Mouse (Mus musculus): ENCODE data around the gene Ndufa5. TPM values are rescaled to one million over a fixed set of nuclear protein-coding genes. Genes with fewer than 3 reads are reported as not detected.

The Ndufa5 gene
- 412 and 413 TPM in 2 replicates for polyA plus RNA-seq (2015; fragmentation: Nextera tagmentation; extraction: Ambion mirVana)

DNA sequence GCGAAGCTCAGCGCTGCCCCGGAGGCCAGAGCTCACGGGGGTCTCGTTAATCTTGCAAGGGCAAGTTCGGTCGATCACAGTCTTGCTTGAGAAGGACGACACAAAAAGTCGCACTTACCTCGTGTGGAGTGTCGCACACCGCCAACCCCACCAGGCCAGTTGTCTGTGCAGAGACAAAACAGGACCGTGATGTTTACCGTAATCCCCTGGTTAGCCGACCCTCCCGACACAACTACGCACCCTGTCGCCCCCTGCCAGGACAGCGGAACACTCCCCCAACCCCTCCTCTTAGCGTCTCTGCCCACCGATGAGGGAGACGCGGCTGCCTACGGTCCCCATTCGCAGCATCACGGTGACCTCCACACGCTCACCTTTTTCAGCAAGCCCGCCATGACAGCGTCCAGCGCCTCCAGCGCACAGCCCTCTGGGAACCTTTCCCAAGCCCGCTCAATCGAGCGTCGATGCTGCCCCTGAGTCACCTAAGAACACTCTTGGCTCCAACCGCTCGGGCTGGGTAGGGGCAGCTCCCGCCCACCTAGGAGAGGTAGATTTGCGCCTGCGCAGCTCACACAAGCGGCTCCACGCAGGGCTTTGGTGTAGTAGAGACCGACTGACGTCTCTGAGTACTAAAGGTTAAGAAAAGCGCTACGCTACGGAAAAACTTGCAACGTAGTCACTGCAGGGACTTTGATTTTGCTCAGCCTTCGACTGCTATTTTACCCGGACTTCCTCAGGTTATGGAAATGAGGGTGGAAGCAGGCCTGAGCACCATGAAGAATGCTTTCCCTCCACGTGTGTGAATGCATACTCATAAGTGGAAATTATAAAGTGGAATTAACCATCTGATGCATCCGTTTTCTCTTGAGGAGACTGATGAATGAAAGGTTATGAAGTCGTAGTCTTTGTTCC lies at the start of gene Ndufa5:
TSS of gene Ndufa5 (minus strand) at position 859 of the 909 bp plus-strand sequence.
- peak within 1 kb of the TSS; percentile 75 for H3K4me2 ChIP-seq
- H3K9ac ChIP-seq = peak within 1 kb of the TSS; percentile 85
- peaks cover 20% of the 10 kb centered on the region for H3K4me1 ChIP-seq (replicated peaks)
- peaks cover 13% of the 10 kb centered on the region for H3K36me3 ChIP-seq
- 0 out of 2 replicates have a peak within 1 kb of the TSS, but pooled peaks have one; percentile 13 for H3K27ac ChIP-seq
- no peaks in the 10 kb centered on the region for H3K9me3 ChIP-seq
- peak; percentile 98 for ATAC-seq (ENCODE audit: low FRiP score)
- H3K27me3 ChIP-seq = no peaks in the 10 kb centered on the region
- H3K4me3 ChIP-seq = peak within 1 kb of the TSS; percentile 81
- under 1% methylated on average over 53 of the region's 53 CpGs for WGBS

DNA sequence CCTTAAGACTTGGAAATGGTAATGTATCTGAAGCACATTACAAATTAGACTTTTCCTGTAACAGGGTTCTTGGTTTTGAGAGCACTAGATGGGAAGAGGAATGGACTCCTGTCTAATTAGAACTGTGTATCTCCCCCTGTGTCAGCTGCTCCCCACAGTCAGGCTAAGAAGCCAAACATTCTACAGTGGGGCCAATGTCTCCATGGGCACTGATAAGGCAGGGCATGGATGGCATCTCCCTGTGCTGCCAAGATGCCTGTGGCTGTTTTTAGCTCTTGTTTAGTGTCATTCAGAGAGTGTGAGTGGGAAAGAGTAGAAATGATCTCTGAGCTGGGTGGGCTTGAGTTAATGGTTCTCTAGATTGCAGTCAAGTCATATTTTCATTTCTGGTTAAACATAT lies 45.5 kb upstream of the Ndufa5 start:
- no peaks in the 10 kb centered on the region for H3K27me3 ChIP-seq
- H3K36me3 ChIP-seq = no peaks in the 10 kb centered on the region
- ATAC-seq (ENCODE audit: low FRiP score) = no peak
- H3K4me2 ChIP-seq = no peak overlapping the region
- H3K27ac ChIP-seq = no peak overlapping the region
- no peak overlapping the region for H3K9ac ChIP-seq
- H3K4me3 ChIP-seq = no peak overlapping the region
- no peaks in the 10 kb centered on the region for H3K4me1 ChIP-seq (replicated peaks)
- H3K9me3 ChIP-seq = no peaks in the 10 kb centered on the region

DNA sequence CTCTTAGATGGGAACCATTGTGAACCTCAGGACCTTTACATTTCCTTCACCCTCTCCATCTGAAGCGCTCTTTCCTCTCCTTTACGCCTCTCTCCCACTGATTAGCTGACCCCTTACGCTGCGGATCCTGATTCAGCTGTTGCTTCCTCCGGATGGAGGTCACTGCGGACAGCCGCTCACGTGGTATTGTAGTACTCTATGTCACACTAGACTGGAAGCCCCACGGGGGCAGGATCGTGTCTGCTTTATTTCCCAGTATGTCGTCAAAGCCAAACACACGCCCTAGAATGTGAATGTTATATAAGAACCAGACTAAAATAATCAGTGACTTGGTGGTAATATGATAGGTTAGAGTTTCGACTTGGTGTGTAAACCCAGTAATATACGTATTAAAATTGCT lies 44.6 kb upstream of the Ndufa5 start:
- 93% methylated on average over 14 of the region's 14 CpGs for WGBS

DNA sequence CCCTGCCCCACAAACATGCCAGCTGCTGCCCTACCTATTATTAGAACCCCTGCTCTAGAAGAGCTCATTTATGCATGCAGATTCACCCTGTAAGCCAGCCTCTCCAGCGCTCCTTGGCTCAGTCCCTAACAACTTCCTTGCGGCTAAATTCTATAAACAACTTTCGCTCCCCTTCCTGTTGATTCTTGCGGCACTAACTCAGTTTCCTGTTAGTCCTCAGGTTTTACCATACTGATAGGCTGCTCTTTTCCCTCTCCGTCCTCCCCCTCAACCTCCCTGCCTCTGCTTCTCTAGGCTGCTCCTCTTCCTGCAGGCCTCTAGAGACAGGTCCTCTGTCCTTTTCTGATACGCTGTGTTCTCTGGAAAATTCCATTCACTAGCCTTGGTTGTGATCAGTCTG lies 43.3 kb upstream of the Ndufa5 start:
- H3K9me3 ChIP-seq = no peaks in the 10 kb centered on the region
- no peaks in the 10 kb centered on the region for H3K4me1 ChIP-seq (replicated peaks)
- 84% methylated on average over 6 of the region's 6 CpGs for WGBS
- H3K4me3 ChIP-seq = no peak overlapping the region
- H3K27me3 ChIP-seq = no peaks in the 10 kb centered on the region
- H3K9ac ChIP-seq = no peak overlapping the region
- no peak overlapping the region for H3K4me2 ChIP-seq
- H3K36me3 ChIP-seq = no peaks in the 10 kb centered on the region
- no peak overlapping the region for H3K27ac ChIP-seq
- no peak for ATAC-seq (ENCODE audit: low FRiP score)

More for the DNA sequence above, 44.6 kb upstream of the Ndufa5 start:
- Histone ChIP-seq H3K4me1 (replicated peaks) (no peaks in the 10 kb centered on the region), H3K27ac (no peak overlapping the region), H3K9ac (no peak overlapping the region), H3K4me2 (no peak overlapping the region), H3K9me3 (no peaks in the 10 kb centered on the region), H3K36me3 (no peaks in the 10 kb centered on the region), H3K27me3 (no peaks in the 10 kb centered on the region), H3K4me3 (no peak overlapping the region)
- no peak for ATAC-seq (ENCODE audit: low FRiP score)

DNA sequence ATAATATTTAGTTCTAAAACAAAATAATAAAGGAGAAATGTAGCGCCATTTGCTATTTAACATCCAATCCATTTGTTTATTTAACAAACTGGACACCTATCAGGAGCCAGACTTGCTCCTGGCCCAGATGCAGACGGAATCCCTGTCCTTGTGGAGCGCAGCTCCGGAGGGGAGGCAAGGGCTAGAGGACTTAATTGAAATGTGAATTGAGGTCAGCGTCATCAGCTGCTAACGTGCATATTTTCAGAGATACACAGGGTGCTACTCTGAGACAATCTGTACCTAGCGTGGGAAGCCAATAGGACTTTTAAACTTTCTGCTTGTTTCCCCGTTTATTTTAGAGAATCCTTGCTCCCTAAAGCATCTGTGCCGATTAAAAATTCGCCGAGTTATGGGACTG lies 42.5 kb upstream of the Ndufa5 start:
- no peak for ATAC-seq (ENCODE audit: low FRiP score)
- 76% methylated on average over 11 of the region's 11 CpGs for WGBS
- no peaks in the 10 kb centered on the region for H3K4me1 ChIP-seq (replicated peaks)
- no peak overlapping the region for H3K4me2 ChIP-seq
- no peak overlapping the region for H3K27ac ChIP-seq
- no peaks in the 10 kb centered on the region for H3K36me3 ChIP-seq
- no peak overlapping the region for H3K4me3 ChIP-seq
- H3K9ac ChIP-seq = no peak overlapping the region
- no peaks in the 10 kb centered on the region for H3K27me3 ChIP-seq
- H3K9me3 ChIP-seq = no peaks in the 10 kb centered on the region

DNA sequence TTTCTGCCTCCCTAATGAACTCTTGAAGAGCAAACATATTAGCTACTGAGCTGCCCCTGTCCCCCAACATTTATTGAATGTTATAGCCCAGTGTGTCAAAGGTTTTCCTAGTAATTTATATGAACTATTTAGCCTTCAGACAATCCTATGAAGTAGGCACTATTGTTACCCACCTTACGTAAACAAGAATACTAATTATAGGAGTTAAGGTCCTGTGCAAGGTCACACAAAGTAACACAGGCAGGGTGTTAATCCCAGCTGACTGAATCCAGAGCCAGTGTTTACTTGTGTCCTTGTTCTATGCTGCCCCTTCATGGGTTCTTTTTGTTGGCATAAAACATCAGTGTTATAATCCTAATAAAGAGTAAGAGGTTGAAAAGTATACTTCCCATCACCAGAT lies 41.9 kb upstream of the Ndufa5 start:
- Histone ChIP-seq H3K4me3 (no peak overlapping the region), H3K9me3 (no peaks in the 10 kb centered on the region), H3K27ac (no peak overlapping the region), H3K4me1 (replicated peaks) (no peaks in the 10 kb centered on the region), H3K4me2 (no peak overlapping the region), H3K36me3 (no peaks in the 10 kb centered on the region), H3K9ac (no peak overlapping the region), H3K27me3 (no peaks in the 10 kb centered on the region)
- no peak for ATAC-seq (ENCODE audit: low FRiP score)
- 88% methylated on average over 1 of the region's 1 CpGs for WGBS

DNA sequence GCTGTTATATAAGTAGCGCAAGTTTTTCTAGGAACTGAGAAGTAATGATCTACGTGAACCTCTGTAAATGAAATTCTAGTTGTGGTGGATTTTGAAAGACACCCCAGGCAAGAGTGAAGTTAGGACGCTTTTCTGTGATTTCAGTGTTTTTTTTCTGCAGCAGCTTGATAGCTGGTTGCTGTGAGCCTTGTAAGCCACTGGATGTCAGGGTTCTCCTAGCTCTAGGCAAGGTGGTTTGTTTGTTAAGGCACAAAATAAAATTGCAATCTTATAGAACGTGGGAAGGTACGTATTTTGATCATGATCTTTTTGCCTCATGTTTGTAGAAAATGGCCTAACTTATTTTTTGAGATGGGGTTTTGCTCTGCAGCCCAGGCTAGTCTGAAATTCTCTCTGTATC lies 41.1 kb upstream of the Ndufa5 start:
- no peak overlapping the region for H3K4me2 ChIP-seq
- H3K27me3 ChIP-seq = no peaks in the 10 kb centered on the region
- no peak overlapping the region for H3K9ac ChIP-seq
- no peak overlapping the region for H3K4me3 ChIP-seq
- no peak for ATAC-seq (ENCODE audit: low FRiP score)
- H3K36me3 ChIP-seq = no peaks in the 10 kb centered on the region
- H3K4me1 ChIP-seq (replicated peaks) = no peaks in the 10 kb centered on the region
- WGBS = 84% methylated on average over 5 of the region's 5 CpGs
- no peak overlapping the region for H3K27ac ChIP-seq
- no peaks in the 10 kb centered on the region for H3K9me3 ChIP-seq

DNA sequence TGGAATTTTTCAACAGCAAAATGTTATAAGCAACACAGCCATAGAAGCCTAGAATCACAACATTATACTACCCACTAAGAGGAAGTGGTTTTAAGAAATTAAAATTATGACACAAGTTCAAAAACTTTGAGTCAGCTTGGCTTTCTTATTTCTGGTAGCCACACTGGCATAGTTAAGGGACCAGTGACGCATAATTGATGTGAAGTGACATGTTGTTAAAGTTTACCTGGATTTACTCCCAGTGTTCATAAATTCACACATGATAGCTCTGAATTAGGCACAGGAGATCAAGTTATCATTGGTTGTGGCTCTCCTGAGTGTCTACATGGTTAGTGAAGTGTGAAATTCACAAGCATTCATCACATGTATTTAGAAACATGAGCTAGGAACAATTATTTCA lies 37.1 kb upstream of the Ndufa5 start:
- WGBS = 95% methylated on average over 1 of the region's 1 CpGs
- Histone ChIP-seq H3K4me2 (no peak overlapping the region), H3K4me3 (no peak overlapping the region), H3K36me3 (no peaks in the 10 kb centered on the region), H3K27me3 (no peaks in the 10 kb centered on the region), H3K4me1 (replicated peaks) (no peaks in the 10 kb centered on the region), H3K9ac (no peak overlapping the region), H3K27ac (no peak overlapping the region), H3K9me3 (no peaks in the 10 kb centered on the region)
- no peak for ATAC-seq (ENCODE audit: low FRiP score)

DNA sequence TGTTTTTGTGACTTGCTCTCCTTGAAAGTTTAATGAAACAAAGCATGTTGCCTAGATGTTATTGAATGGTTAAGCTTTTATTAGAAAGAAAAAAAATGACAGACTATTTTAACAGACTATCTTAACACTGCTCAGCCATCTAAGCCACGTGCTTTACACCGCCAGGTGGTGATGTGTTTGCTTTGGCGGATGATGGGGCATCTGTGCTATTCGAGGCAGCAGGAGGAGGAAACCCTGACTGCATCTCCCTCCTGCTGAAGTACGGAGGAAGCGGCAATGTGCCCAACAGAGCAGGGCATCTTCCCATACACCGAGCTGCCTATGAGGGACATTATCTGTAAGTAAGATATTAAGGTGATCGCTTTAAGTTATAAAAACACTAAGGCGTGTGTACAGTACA lies 36.3 kb upstream of the Ndufa5 start:
- 81% methylated on average over 9 of the region's 9 CpGs for whole genome bisulfite sequencing
- no peaks in the 10 kb centered on the region for H3K9me3 ChIP-seq
- no peak overlapping the region for H3K4me3 ChIP-seq
- ATAC-seq (ENCODE audit: low FRiP score) = no peak
- no peaks in the 10 kb centered on the region for H3K4me1 ChIP-seq (replicated peaks)
- H3K9ac ChIP-seq = no peak overlapping the region
- no peaks in the 10 kb centered on the region for H3K36me3 ChIP-seq
- no peak overlapping the region for H3K27ac ChIP-seq
- no peaks in the 10 kb centered on the region for H3K27me3 ChIP-seq
- no peak overlapping the region for H3K4me2 ChIP-seq

DNA sequence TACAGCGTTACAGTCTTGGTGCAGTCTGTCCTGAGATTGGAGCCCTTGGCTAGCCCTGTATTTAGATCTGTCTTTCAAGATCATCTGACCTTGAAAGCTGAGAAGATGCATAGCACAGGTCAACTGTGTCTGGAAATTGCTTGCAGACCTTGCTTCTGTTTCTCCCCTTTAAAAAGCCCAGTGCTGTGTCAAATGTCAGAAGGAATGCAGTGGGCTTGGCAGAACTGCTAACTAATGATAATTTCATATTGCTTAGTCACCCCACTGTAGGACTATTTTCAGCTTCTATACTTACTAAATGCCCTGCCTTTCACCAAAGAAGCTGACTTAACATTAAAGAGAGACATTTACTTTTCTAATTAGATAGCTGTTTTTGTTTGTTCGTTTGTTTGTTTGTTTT lies 27.7 kb upstream of the Ndufa5 start:
- no peaks in the 10 kb centered on the region for H3K9me3 ChIP-seq
- no peak for ATAC-seq (ENCODE audit: low FRiP score)
- 86% methylated on average over 2 of the region's 2 CpGs for WGBS
- H3K36me3 ChIP-seq = no peaks in the 10 kb centered on the region
- H3K4me2 ChIP-seq = no peak overlapping the region
- no peaks in the 10 kb centered on the region for H3K4me1 ChIP-seq (replicated peaks)
- no peak overlapping the region for H3K9ac ChIP-seq
- H3K27me3 ChIP-seq = no peaks in the 10 kb centered on the region
- no peak overlapping the region for H3K27ac ChIP-seq
- H3K4me3 ChIP-seq = no peak overlapping the region

DNA sequence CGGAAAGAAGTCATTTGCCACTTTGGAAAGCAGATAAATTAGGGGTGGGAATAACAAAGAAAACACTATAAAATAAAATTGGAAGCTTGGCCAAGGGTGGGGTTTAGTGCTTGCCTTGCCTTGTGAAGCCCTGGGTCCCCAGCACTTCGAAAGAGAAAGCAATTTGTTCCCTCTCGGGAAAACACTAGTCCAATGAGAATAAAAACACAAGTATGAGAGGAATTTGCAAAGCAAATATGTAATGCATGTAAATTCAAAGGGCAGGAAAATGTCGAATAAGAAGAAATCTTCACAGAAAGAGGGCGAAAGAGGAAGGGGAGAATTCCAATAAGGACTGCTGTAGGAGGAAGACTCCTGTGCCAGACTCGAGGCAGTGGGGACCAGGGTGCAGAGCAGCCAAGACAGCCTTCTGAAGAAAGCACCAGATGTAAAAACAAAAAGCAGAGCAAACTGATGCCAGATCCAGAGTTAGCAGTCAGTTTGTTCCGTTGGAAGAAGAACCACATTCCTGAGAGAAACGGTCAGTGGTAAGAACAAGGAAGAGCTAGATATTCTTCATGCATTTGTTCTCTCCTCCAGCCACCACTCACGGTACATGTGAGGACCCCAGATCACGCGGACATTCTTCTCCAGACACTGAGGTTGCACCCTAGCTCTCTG lies 26.7 kb upstream of the Ndufa5 start:
- WGBS = 80% methylated on average over 11 of the region's 11 CpGs
- Histone ChIP-seq H3K27me3 (no peaks in the 10 kb centered on the region), H3K4me1 (replicated peaks) (no peaks in the 10 kb centered on the region), H3K9me3 (no peaks in the 10 kb centered on the region), H3K4me2 (no peak overlapping the region), H3K36me3 (no peaks in the 10 kb centered on the region), H3K9ac (no peak overlapping the region), H3K4me3 (no peak overlapping the region), H3K27ac (no peak overlapping the region)
- ATAC-seq (ENCODE audit: low FRiP score) = no peak

DNA sequence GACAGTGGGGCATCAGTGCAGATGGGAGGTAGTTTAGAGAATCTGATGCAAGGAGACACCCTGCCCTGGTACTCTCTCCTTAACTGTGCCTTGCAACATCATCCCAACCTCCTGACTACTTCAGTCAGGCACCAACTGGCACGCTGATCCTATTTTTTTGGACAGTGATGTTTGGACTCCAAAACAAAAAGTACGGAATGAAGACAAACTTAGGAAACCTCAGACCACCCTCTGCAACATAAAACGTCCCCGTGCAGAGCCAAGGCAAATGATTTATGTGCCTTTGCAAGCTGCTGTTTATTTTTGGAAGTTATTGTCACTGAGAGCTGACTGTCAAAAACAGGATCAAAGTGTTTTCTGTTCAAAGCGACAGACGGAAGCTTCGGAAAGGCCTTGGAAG lies 24.2 kb upstream of the Ndufa5 start:
- no peak for ATAC-seq (ENCODE audit: low FRiP score)
- no peak overlapping the region for H3K4me3 ChIP-seq
- H3K27ac ChIP-seq = no peak overlapping the region
- H3K9ac ChIP-seq = no peak overlapping the region
- no peaks in the 10 kb centered on the region for H3K27me3 ChIP-seq
- WGBS = 86% methylated on average over 7 of the region's 7 CpGs
- H3K4me1 ChIP-seq (replicated peaks) = no peaks in the 10 kb centered on the region
- no peaks in the 10 kb centered on the region for H3K36me3 ChIP-seq
- H3K4me2 ChIP-seq = no peak overlapping the region
- H3K9me3 ChIP-seq = no peaks in the 10 kb centered on the region

DNA sequence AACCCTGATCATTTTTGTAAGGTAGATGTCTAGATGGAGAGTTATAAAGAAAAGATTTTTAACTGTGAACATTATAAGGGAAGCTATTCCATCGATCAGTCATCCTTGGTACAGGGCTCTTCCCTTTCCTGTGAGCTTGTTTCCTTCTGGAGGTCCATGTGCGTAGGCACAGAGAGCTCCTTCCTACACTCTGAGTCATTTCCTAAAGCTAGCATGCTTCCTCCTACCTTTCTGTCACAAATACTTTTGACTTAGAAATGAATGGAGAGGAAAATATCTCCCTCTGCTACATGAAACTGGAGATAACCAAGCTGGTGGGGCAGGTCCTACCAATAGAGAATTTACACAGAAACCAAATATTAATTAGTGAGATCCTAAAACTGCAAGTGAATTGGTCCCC lies 22.0 kb upstream of the Ndufa5 start:
- no peaks in the 10 kb centered on the region for H3K9me3 ChIP-seq
- H3K36me3 ChIP-seq = no peaks in the 10 kb centered on the region
- WGBS = 81% methylated on average over 2 of the region's 2 CpGs
- H3K4me2 ChIP-seq = no peak overlapping the region
- H3K4me1 ChIP-seq (replicated peaks) = no peaks in the 10 kb centered on the region
- H3K4me3 ChIP-seq = no peak overlapping the region
- no peak overlapping the region for H3K27ac ChIP-seq
- no peak overlapping the region for H3K9ac ChIP-seq
- ATAC-seq (ENCODE audit: low FRiP score) = no peak
- no peaks in the 10 kb centered on the region for H3K27me3 ChIP-seq

Measured in hindbrain, embryonic 13.5 days (tissue).